Mouse (Mus musculus) kidney, embryonic 16.5 days (tissue): ENCODE measurements at regions not wholly inside any gene's neighbourhood (a gene's known extent, or its start where the extent isn't known, plus 50 kb on each side); places are given as distances from the start of the nearest gene placed in this dataset.
A peak's percentile ranks its signal among the peaks of the same experiment; 100 is the strongest.

Experiments
- ATAC-seq: fragments of 200-750 bp; cut with Nextera tagmentation; 2 replicates; pipeline ENCODE4 v1.8.0; 2017; ENCODE audit warnings: moderate TSS enrichment; ENCODE audit not compliant: low FRiP score, low TSS enrichment
- H3K27ac ChIP-seq: fragments of 300-500 bp; sonication (generic); 2 replicates; pipeline ENCODE4 v1.5.1; 2014; ENCODE audit warnings: low read length
- H3K27me3 ChIP-seq: fragments of 300-500 bp; sonication (generic); 2 replicates; pipeline ENCODE4 v1.6.1; 2014; ENCODE audit warnings: low read length, control low read depth, mixed read lengths; ENCODE audit not compliant: insufficient read depth
- H3K36me3 ChIP-seq: fragments of 300-500 bp; sonication (generic); 2 replicates; pipeline ENCODE4 v1.6.1; 2014; ENCODE audit warnings: low read length, control low read depth, mixed read lengths; ENCODE audit not compliant: insufficient read depth
- H3K4me1 ChIP-seq: fragments of 300-500 bp; sonication (generic); 2 replicates; pipeline ENCODE4 v1.6.1; 2014; ENCODE audit warnings: low read length, control low read depth, mixed read lengths; ENCODE audit not compliant: insufficient read depth
- H3K4me2 ChIP-seq: fragments of 300-500 bp; sonication (generic); replicated peaks from 2 replicates; pipeline ENCODE4 v1.6.1; 2014; ENCODE audit warnings: low read depth, low read length
- H3K4me3 ChIP-seq: fragments of 300-500 bp; sonication (generic); 2 replicates; pipeline ENCODE4 v1.5.1; 2014; ENCODE audit warnings: mild to moderate bottlenecking, low read length
- H3K9ac ChIP-seq: fragments of 300-500 bp; sonication (generic); replicated peaks from 2 replicates; pipeline ENCODE4 v1.6.1; 2014; ENCODE audit warnings: low read length
- H3K9me3 ChIP-seq: fragments of 300-500 bp; sonication (generic); 2 replicates; pipeline ENCODE4 v1.6.1; 2016; ENCODE audit warnings: low read length, control low read depth
- whole genome bisulfite sequencing: fragments of 180-500 bp; shearing (Covaris S2); extraction: QIAGEN DNeasy Blood & Tissue Kit; methylation state at CpG from one replicate; pipeline ENCODE4 v1.1.7; 2014; 5-methylcytosine and 5-hydroxymethylcytosine counted together

DNA sequence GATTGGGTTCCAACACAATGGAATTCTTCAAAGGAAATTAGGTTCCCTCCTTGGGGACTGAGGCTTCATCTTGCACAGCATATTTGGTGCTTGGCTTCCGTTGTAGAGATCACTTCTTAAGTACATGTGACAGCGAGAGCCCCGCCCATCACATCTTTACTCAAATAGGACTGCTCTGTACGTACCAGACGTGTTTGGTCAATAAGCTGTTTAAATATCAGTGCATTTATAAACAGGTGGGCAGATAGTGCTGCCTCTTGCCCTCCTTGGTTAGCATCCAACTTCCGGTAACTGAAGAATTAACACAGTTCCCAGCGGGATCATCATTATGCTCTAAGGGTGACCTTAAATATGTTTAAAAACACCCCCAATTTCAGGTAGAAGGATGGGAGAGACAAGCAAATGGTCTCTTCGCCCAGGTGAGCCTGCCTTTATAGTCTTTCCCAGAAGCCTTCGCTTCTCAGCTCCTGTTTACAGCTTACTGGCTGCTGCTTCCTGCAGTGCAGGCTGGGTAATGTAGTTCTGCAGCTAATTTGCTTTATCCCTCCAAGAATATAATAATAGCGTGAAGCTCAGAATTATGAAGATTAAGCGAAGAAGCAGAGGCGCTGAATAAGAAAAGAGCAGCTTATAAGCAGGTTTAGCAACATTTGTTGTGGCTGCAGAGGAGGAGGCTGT, 242.1 kb downstream of the Foxo1 start:
- Histone ChIP-seq H3K4me3 (peak overlapping the region; percentile 6; the same call in 1 of the 2 replicates), H3K4me2 (peak overlapping the region; percentile 30), H3K27ac (no peak overlapping the region), H3K36me3 (no peaks in the 10 kb centered on the region), H3K9me3 (peaks cover 5% of the 10 kb centered on the region; the same call in 1 of the 2 replicates), H3K27me3 (no peaks in the 10 kb centered on the region), H3K4me1 (no peaks in the 10 kb centered on the region), H3K9ac (no peak overlapping the region)
- ATAC-seq = no peak
- 66% methylated on average over 12 of the region's 12 CpGs for WGBS

DNA sequence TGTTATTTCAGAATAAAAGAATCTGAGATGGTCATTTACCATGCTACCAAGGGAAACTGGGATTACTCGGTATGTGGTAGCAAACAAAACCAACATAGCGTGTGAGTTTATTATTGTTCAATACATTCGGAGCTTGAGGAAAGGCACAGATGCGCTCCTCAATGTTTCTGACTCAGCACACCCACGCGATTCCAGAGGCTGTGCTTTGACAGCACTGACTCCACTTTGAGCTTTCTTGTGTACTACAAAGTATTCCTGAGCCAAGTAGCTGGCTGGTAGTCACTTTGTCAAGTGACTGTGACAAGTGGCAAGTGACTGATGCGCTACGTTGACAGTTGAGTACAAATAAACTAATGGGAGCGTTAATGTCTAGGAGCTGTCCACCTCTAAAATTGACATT, 235.8 kb downstream of the Foxo1 start:
- no peak overlapping the region for H3K27ac ChIP-seq
- ATAC-seq = no peak
- no peaks in the 10 kb centered on the region for H3K27me3 ChIP-seq
- peaks cover 5% of the 10 kb centered on the region; the same call in 1 of the 2 replicates for H3K9me3 ChIP-seq
- no peaks in the 10 kb centered on the region for H3K36me3 ChIP-seq
- H3K4me3 ChIP-seq = no peak overlapping the region
- H3K4me1 ChIP-seq = no peaks in the 10 kb centered on the region
- H3K4me2 ChIP-seq = no peak overlapping the region
- WGBS = 85% methylated on average over 9 of the region's 9 CpGs
- H3K9ac ChIP-seq = no peak overlapping the region

DNA sequence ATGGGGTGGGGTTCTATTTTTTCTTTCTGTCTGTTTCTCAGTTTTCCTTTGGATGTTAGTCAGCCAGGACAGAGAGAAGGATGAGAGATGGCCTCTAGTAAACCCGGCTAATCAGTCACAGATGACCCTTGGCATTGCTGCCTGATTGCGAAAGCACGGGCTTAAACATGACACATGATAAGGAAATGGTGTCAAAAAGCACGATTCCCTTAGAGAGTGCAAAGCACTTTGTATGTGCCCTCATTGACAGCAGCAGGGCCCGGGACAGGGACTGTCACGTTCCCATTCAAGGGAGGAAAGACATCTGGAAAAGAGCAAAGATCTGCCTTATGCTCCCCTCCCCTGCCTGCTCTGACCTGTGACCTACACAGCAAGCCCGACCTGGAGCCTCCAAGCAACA, 234.1 kb downstream of the Foxo1 start:
- H3K4me3 ChIP-seq = no peak overlapping the region
- H3K27ac ChIP-seq = no peak overlapping the region
- no peaks in the 10 kb centered on the region for H3K9me3 ChIP-seq
- H3K4me1 ChIP-seq = no peaks in the 10 kb centered on the region
- no peaks in the 10 kb centered on the region for H3K36me3 ChIP-seq
- no peak overlapping the region for H3K9ac ChIP-seq
- H3K27me3 ChIP-seq = no peaks in the 10 kb centered on the region
- H3K4me2 ChIP-seq = no peak overlapping the region
- no peak for ATAC-seq
- WGBS = 19% methylated on average over 7 of the region's 7 CpGs

DNA sequence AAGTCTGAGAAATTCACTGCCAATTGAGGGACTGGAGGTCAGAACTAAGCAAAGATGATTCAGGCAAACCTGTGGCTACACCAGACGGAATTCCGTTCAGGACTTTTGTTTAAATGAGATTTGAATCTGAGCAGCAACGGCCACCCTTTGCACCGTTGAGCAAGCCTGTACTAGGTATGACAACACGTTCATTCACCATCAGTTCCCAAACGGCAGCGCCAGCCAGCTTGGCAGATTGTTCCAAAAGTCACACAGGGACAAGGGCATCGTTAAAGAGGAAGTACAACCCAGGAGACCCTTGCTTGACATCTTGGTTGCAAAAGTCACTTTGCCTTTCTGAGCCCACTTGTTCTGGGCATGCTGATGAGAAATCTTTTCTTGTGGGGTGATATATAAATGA, 233.5 kb downstream of the Foxo1 start:
- Histone ChIP-seq H3K4me1 (no peaks in the 10 kb centered on the region), H3K36me3 (no peaks in the 10 kb centered on the region), H3K4me2 (no peak overlapping the region), H3K27ac (no peak overlapping the region), H3K27me3 (no peaks in the 10 kb centered on the region), H3K9me3 (no peaks in the 10 kb centered on the region), H3K4me3 (no peak overlapping the region), H3K9ac (no peak overlapping the region)
- 86% methylated on average over 8 of the region's 8 CpGs for WGBS
- no peak for ATAC-seq

DNA sequence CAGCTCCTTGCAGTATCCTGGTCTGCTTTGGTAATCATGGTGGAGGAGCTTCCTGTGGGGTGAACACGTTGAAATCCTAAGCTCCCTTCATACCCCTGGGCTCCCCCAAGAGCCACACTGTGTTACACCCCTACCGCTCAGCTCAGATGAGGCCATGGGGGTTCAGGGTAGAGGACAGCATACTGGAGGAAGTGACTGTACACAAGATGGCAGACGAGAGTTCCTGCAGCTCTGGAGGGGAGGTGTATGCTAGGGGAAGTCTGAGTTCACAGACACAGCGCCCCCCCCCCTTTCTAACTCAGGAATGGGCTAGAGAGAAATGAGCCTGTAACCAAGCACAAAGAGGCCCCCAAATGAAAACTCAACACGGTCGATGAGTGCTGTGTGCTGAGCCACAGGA, 231.9 kb downstream of the Foxo1 start:
- H3K4me2 ChIP-seq = no peak overlapping the region
- no peaks in the 10 kb centered on the region for H3K4me1 ChIP-seq
- H3K27ac ChIP-seq = no peak overlapping the region
- ATAC-seq = no peak
- no peaks in the 10 kb centered on the region for H3K9me3 ChIP-seq
- H3K4me3 ChIP-seq = no peak overlapping the region
- 78% methylated on average over 6 of the region's 6 CpGs for WGBS
- H3K27me3 ChIP-seq = no peaks in the 10 kb centered on the region
- no peak overlapping the region for H3K9ac ChIP-seq
- H3K36me3 ChIP-seq = no peaks in the 10 kb centered on the region

DNA sequence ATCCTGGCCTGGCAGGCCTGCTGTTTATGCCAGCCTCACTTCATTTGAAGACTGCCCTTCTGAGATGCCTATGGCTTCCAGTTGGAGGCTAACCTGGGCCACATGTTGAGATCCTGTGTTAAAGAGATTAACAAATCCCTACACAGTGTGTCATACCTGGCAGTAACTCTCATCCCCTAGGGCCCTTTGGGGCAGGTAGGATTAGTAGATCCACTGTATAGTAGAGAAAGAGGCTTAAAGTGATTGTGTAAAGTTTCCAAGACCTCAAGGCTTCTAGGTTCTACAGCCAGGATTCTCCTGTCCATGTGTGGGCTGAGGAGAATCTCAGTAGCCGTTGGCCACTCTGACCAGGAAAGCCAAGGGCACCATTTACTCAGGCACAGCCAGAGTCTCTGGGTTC, 231.4 kb downstream of the Foxo1 start:
- no peak for ATAC-seq

DNA sequence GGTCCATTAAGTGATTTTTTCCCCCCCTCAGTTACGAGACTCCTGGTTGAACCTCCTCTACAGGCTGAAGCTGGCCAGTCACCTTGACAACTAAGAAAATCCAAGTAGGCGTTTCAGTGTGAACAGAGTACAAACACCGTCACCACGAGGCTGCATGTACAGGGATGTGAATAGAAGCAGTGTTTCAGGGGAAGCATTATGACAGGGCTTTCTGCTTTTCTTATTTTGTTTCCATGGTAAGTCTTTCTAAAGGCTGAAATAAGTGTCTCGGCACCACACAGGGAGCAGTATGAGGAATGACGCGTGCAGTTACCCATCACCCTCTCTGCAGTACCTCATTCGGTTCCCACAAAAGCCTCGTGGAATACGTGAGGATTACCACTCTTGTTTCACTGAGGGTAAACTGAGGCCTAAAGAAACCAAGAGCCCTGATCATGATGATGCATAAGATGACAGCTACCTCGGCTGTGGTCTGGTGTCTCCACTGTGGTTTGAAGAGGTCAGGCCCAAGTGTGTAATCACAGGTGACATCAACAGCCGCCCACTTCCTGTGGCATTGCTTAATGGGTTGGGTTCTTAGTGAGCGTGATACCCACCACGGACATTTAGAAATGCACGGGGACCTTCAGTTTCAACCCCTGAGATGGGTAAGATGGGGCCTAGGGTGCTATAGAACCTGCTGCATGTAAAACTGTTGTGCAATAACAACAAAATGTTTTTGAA, 230.5 kb downstream of the Foxo1 start:
- Histone ChIP-seq H3K9ac (no peak overlapping the region), H3K36me3 (no peaks in the 10 kb centered on the region), H3K4me1 (no peaks in the 10 kb centered on the region), H3K27ac (no peak overlapping the region), H3K27me3 (no peaks in the 10 kb centered on the region), H3K4me2 (no peak overlapping the region), H3K9me3 (no peaks in the 10 kb centered on the region), H3K4me3 (no peak overlapping the region)
- WGBS = 92% methylated on average over 15 of the region's 15 CpGs
- ATAC-seq = no peak

More for the DNA sequence above, 231.4 kb downstream of the Foxo1 start:
- Histone ChIP-seq H3K27ac (no peak overlapping the region), H3K36me3 (no peaks in the 10 kb centered on the region), H3K4me2 (no peak overlapping the region), H3K4me3 (no peak overlapping the region), H3K9me3 (no peaks in the 10 kb centered on the region), H3K9ac (no peak overlapping the region), H3K4me1 (no peaks in the 10 kb centered on the region), H3K27me3 (no peaks in the 10 kb centered on the region)
- WGBS = 96% methylated on average over 1 of the region's 1 CpGs

DNA sequence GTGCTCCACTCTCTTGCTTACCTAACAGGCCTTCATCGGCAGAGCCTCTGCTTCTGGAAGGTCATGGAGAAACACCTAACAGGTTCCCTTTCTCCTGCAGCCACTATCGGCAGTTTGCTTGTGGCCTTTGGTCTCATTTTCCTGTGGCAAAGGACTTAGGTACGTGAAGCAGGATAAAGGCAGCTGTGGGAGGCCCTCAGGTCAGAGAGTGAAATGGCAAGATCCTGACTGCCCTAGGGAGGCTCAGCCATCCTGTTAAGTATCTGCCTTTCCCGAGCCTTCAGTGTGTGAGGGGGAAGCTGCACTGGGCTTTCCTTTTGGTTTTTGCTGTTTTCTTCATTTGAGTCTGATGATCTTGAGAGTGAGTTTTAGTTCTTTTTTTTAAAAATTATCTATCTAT, 228.8 kb downstream of the Foxo1 start:
- no peaks in the 10 kb centered on the region for H3K4me1 ChIP-seq
- H3K4me2 ChIP-seq = no peak overlapping the region
- H3K4me3 ChIP-seq = no peak overlapping the region
- no peak overlapping the region for H3K9ac ChIP-seq
- H3K9me3 ChIP-seq = no peaks in the 10 kb centered on the region
- H3K36me3 ChIP-seq = no peaks in the 10 kb centered on the region
- no peaks in the 10 kb centered on the region for H3K27me3 ChIP-seq
- 69% methylated on average over 4 of the region's 4 CpGs for WGBS
- no peak overlapping the region for H3K27ac ChIP-seq
- ATAC-seq = no peak

DNA sequence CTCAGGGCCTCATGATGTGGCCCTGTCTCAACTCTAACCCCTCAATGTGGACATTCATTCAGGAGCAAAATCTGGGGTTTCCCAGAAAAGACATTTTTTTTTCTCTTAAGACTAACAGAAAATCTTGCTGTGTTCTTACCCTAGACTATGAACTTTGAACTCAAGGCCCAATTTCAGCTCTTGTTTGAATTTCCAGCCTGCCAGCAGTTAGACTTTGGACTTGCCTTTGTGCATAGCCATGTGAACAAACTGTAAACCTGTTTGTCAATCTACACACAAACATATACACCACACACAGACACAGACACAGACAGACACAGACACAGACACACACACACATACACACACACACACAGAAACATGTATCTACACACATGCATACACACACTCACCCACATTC, 227.3 kb downstream of the Foxo1 start:
- no peak overlapping the region for H3K9ac ChIP-seq
- no peaks in the 10 kb centered on the region for H3K36me3 ChIP-seq
- H3K4me1 ChIP-seq = no peaks in the 10 kb centered on the region
- no peaks in the 10 kb centered on the region for H3K9me3 ChIP-seq
- no peak for ATAC-seq
- H3K27ac ChIP-seq = no peak overlapping the region
- H3K4me3 ChIP-seq = no peak overlapping the region
- H3K4me2 ChIP-seq = no peak overlapping the region
- H3K27me3 ChIP-seq = no peaks in the 10 kb centered on the region

DNA sequence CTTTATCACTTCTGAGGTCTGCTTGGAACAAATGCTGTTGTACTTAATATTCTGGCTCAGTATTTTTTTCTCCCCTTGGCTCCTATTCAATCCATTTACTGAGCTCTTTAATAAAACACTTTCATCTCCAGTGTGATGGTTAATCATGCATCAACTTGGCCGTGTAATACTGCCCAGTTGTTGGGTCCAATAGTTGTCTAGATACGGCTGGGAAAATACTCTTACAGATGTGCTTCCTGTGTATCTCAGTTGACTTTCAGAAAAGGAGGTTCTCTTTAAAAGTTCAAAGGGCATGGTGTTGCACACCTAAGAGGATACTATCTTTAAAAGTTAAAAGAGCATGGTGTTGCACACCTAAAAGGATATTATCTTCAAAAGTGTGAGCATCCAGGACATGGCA, 226.8 kb downstream of the Foxo1 start:
- Histone ChIP-seq H3K36me3 (no peaks in the 10 kb centered on the region), H3K9ac (no peak overlapping the region), H3K4me3 (no peak overlapping the region), H3K4me1 (no peaks in the 10 kb centered on the region), H3K27ac (no peak overlapping the region), H3K4me2 (no peak overlapping the region), H3K27me3 (no peaks in the 10 kb centered on the region), H3K9me3 (no peaks in the 10 kb centered on the region)
- 45% methylated on average over 2 of the region's 2 CpGs for WGBS
- no peak for ATAC-seq
